Mouse (Mus musculus) heart, adult 2 months (tissue): ENCODE measurements around the gene Plppr1.

ENCODE experiments used
- CTCF ChIP-seq: fragments of 200-600 bp; IDR thresholded peaks from 2 replicates; pipeline ENCODE4 v1.8.1; 2022; ENCODE audit warnings: antibody characterized with exemption, mild to moderate bottlenecking, moderate library complexity
- EP300 ChIP-seq: fragments of 200-500 bp; IDR thresholded peaks from 2 replicates; pipeline ENCODE4 v1.6.1; 2011; ENCODE audit warnings: low read depth, low read length, control low read depth; ENCODE audit not compliant: insufficient read depth
- POLR2A ChIP-seq: fragments of 200-500 bp; IDR thresholded peaks from 2 replicates; pipeline ENCODE4 v1.6.1; 2011; ENCODE audit warnings: mild to moderate bottlenecking, low read depth, low read length, control low read depth; ENCODE audit not compliant: insufficient read depth

GRCm38 (mm10) chr4:49232206-49233031 is 173.3 kb downstream of the Plppr1 start:
- TF ChIP-seq CTCF: no peak
- TF ChIP-seq EP300: no peak
- TF ChIP-seq POLR2A: no peak
